Mouse (Mus musculus) erythroblast, embryonic 14.5 days (primary cell): ENCODE results near the gene Otor. TPM values are rescaled to one million over a fixed set of nuclear protein-coding genes. Genes with fewer than 3 reads are reported as not detected.

Experiments used
- H3K27me3 ChIP-seq: 2 replicates; pipeline ENCODE4 v1.6.1; 2012; ENCODE audit warnings: inconsistent platforms; ENCODE audit not compliant: control insufficient read depth
- H3K36me3 ChIP-seq: 2 replicates; pipeline ENCODE4 v1.6.1; 2012; ENCODE audit warnings: mild to moderate bottlenecking, inconsistent platforms; ENCODE audit not compliant: control insufficient read depth
- H3K4me1 ChIP-seq: 2 replicates; pipeline ENCODE4 v1.6.1; 2012; ENCODE audit warnings: inconsistent platforms; ENCODE audit not compliant: control insufficient read depth
- H3K4me3 ChIP-seq: replicated peaks from 2 replicates; pipeline ENCODE3; 2012; ENCODE audit warnings: moderate library complexity, mild to moderate bottlenecking, inconsistent platforms
- H3K9me3 ChIP-seq: 2 replicates; pipeline ENCODE4 v1.6.1; 2012; ENCODE audit warnings: low read length, inconsistent platforms, mixed read lengths; ENCODE audit not compliant: control insufficient read depth
- GATA1 ChIP-seq: IDR thresholded peaks from 2 replicates; pipeline ENCODE4 v1.6.1; 2012; ENCODE audit warnings: low read length, inconsistent platforms, mixed read lengths
- TAL1 ChIP-seq: IDR thresholded peaks from 3 replicates; pipeline ENCODE4 v1.6.1; 2012; ENCODE audit warnings: low read length, inconsistent platforms, mixed read lengths
- polyA plus RNA-seq: library from polyadenylated mRNA; stranded (reverse); fragments of >175 nt; gene quantifications from 2 replicates; pipeline ENCODE4 v1.2.3, GENCODE M21; 2012

Gene Otor
- not detected in 2 replicates for polyA plus RNA-seq

DNA sequence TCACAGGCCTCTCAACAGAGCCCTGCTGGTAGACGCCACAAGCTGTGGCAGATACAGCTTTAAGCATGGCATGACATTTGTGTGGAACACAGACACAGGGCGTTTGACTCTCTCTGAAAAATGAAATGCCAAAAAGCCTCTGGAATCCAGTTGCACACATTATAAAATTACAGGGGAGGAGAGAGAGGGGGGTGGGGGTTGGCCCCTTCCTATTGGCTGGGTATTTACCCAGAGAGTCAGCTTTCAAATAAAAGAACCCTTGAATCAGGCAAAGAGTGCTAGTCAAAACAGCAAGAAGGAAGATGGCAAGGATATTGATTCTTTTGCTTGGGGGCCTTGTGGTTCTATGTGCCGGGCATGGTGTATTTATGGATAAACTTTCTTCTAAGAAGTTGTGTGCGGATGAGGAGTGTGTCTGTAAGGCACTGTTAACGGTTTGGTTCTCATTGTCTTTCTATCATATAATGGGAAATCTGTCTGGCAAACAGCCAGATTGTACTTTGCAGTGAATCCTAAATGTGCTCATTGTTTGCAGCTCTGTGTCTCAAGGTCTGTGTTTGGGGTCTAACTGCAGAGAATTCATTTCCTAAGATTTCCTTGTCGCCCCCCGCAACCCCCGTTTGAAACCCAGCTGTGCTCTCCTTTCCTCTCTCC, at the start of gene Otor:
Gene Otor, plus strand, starts transcription at position 276 of the 654 bp plus-strand sequence.
- Histone ChIP-seq H3K27me3 (no peaks in the 10 kb centered on the region), H3K4me1 (no peaks in the 10 kb centered on the region), H3K4me3 (no peak within 1 kb of the TSS), H3K36me3 (no peaks in the 10 kb centered on the region), H3K9me3 (no peaks in the 10 kb centered on the region)
- no peak for TF ChIP-seq GATA1
- no peak for TF ChIP-seq TAL1

DNA sequence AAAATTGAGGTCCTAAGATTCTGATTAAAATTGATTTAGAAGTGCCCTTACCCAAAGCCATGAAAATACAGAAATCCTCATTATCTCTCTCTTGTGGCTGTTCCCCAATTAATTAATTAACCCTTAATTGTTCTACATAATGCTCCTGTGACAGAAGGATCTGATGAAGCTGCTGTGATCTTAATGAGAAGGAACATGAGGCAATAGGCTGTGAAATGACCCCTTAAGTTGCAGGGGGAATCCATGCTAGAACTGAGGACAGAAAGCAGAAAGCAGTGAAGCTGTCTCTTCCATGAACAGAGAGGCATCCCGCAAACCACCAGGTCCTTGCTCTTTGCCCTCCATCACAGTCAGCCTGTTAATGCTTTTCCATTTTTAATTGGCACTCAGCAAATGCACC, 47.0 kb upstream of the Otor start:
- no peaks in the 10 kb centered on the region for H3K27me3 ChIP-seq
- H3K36me3 ChIP-seq = no peaks in the 10 kb centered on the region
- TF ChIP-seq TAL1 (no peak), GATA1 (no peak)
- no peaks in the 10 kb centered on the region for H3K9me3 ChIP-seq
- H3K4me1 ChIP-seq = no peaks in the 10 kb centered on the region
- no peak overlapping the region for H3K4me3 ChIP-seq

DNA sequence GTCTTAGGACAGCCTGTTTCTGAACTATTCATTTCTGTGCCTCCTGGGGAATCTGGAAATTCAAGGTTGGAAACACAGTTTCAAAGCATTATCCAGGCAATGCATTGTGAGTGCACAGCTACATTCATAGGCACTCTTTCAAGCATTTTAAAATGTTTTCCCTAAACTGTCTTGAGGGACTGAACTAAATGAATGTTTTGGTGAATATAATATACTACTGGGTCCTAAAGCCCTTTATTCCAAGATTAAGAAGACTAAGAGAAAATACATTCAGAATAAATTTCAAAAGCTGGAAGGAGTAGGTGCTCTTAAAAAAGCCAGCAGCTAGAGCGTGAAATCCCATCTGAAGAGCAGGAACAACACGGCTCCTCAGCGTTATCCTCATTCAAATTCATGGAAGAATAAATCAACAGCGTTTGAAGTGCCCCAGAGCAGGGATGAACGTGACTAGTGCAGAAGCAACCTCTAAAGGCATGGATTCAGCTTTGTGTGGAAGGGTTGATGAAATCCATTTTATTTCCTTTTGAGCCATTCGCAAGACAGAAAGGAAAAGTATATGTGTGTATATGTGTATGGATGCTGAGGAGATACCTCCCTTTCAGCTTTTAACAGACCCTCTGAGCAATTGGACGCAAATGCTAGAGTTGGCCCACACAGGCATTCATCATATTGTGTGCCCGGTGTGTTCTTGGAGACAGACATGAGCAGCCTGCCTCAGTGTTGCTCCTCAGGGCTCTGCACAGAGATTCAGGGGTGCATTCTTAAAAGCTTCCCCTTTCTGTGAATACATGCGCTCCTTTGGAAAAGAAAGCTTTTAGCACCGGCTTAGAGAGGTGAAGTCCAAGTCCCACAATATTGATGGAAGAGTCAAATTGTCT, 45.7 kb upstream of the Otor start:
- no peaks in the 10 kb centered on the region for H3K36me3 ChIP-seq
- no peaks in the 10 kb centered on the region for H3K4me1 ChIP-seq
- no peak overlapping the region for H3K4me3 ChIP-seq
- H3K9me3 ChIP-seq = no peaks in the 10 kb centered on the region
- TF ChIP-seq GATA1 (no peak), TAL1 (no peak)
- no peaks in the 10 kb centered on the region for H3K27me3 ChIP-seq

DNA sequence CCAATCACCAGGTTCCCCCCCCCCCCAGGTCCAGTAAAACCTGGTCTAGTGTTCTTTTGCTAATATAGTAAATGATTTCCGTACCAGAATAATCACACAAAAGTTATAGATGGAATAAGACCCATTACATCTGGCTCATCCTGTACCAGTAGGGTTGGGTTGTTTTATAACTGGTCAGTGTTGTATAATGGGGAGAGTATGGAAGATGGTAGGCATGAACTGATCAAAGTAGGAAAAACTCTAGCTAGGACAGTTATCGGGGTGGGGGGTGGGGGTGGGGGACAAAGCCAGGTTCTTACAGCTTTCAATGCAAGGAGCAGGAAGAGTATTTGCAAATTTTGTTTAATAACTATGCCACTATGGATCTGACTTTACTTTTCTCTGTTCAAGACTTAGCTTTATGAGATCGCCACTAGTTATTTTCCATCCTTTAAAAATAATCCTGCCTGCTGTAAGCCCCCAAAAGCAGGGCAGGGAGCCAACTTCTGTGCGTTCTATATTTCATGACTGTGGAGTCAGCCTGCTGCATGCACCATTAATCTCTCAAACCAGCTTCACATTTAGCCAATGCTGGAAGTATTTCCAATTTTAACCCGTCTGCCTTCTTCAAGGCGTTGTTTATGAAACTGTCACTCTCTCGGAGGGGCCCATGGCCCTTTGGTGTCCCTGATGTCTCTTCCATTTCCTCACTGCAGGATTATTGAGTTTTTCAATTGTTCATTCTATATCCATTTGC, 43.8 kb upstream of the Otor start:
- Histone ChIP-seq H3K9me3 (no peaks in the 10 kb centered on the region), H3K36me3 (no peaks in the 10 kb centered on the region), H3K27me3 (no peaks in the 10 kb centered on the region), H3K4me1 (no peaks in the 10 kb centered on the region), H3K4me3 (no peak overlapping the region)
- no peak for TF ChIP-seq GATA1
- no peak for TF ChIP-seq TAL1

DNA sequence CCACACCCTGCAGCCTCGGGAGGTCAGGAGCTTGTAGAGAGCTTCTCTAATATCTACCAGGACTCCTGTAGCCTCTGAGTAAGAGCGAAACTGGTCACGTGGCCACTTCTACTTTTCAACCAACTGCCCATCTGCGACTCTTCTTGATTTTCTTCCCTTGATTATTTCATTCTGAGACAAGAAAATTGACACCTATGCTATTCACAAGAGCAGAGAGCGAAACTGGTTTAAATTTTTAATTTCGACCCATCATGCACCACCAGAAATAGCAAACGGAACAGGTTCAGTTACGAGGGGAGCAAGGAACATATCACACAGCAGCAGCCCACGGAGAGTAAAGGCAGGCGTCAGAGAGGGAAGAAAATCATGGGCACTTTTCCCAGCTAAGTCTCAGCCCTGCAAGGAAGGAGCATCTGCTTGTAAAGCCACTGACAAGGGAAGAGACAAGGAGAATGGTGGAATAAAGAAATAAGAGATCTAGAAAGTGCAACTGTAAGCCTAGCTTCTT, 43.1 kb upstream of the Otor start:
- TF ChIP-seq GATA1 (no peak), TAL1 (no peak)
- H3K4me1 ChIP-seq = no peaks in the 10 kb centered on the region
- no peaks in the 10 kb centered on the region for H3K9me3 ChIP-seq
- H3K36me3 ChIP-seq = no peaks in the 10 kb centered on the region
- no peaks in the 10 kb centered on the region for H3K27me3 ChIP-seq
- H3K4me3 ChIP-seq = no peak overlapping the region

DNA sequence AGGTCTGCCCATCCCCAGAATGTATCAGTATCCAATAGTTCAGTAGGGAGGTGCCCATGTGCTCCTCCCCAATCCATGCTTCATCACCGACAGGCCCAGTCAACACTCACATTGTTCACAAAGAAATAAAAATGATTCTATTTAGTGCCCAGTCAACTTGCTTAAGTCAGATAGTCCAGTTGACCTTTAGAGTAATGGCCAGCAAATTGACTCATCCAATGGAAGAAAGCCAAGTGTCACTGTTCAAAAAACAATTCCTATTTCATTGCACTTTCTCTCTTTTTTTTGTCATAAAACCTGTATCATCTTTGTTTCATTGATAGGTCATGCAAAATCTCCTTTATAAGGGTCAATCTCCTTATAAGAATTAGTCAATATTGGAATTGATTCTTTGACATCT, 36.7 kb upstream of the Otor start:
- no peaks in the 10 kb centered on the region for H3K9me3 ChIP-seq
- H3K4me1 ChIP-seq = no peaks in the 10 kb centered on the region
- no peaks in the 10 kb centered on the region for H3K36me3 ChIP-seq
- H3K4me3 ChIP-seq = no peak overlapping the region
- TF ChIP-seq GATA1 (no peak), TAL1 (no peak)
- no peaks in the 10 kb centered on the region for H3K27me3 ChIP-seq

DNA sequence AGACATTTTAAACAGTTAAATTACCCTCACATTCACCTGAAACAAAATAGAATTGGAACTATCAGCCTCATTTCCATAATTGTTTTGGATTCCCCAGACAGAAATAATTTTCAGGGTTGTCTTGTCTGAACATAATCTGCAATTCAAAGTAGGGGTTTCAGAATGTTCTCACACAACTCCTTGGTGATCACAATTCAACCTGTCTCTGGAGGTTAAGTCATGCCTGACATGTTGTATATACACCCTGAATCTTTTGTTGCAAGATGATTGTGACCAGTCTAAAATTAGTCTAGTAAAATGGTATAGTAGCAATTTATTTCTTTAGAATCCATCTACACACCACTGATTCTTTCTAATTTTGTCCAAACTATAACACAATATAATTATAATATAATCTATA, 23.0 kb upstream of the Otor start:
- no peaks in the 10 kb centered on the region for H3K4me1 ChIP-seq
- no peak for TF ChIP-seq GATA1
- H3K27me3 ChIP-seq = no peaks in the 10 kb centered on the region; the same call in 1 of the 2 replicates
- no peaks in the 10 kb centered on the region for H3K9me3 ChIP-seq
- H3K4me3 ChIP-seq = no peak overlapping the region
- no peaks in the 10 kb centered on the region for H3K36me3 ChIP-seq

DNA sequence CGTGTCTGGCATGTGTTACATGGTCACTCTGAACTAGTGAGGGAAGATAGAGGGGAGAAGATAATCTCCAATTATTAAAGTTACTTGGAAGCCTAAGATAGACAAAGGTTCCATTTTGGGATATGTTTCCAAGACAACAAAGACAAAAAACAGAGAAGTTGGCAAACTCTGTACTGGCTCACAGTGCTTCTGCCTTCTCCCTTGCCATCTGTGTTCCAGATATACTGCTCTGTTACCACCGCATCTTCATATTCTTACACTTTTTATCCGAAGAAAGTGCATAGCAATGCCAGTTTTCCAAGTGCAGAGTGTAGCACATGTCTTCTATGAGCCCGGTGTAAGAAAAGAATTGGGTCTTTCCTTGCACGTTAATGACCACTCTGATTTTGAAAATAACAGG, 21.5 kb upstream of the Otor start:
- H3K4me1 ChIP-seq = no peaks in the 10 kb centered on the region
- no peaks in the 10 kb centered on the region for H3K9me3 ChIP-seq
- H3K36me3 ChIP-seq = no peaks in the 10 kb centered on the region
- H3K27me3 ChIP-seq = no peaks in the 10 kb centered on the region; the same call in 1 of the 2 replicates
- no peak for TF ChIP-seq GATA1
- TF ChIP-seq TAL1 = no peak
- no peak overlapping the region for H3K4me3 ChIP-seq

DNA sequence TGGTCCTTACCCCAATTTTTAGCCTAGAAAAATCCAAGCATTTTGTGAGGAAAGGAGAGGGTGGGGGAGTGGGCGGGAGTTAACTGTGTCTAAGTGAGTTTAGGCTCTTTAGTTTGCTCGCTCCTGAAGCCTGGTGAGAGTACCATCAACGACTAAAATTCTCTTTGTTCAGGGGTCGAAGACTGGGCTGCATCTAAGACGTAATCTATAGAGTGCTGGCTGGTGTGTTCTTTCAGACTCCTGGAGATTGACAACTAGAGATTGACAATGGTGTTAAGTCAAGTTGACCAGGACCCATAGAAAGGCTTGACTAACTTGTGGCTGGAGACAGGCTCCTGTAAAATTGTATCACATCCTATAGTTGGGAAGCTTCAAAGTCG, 15.9 kb upstream of the Otor start:
- peaks cover 24% of the 10 kb centered on the region for H3K36me3 ChIP-seq
- TF ChIP-seq GATA1 = no peak
- TF ChIP-seq TAL1 = no peak

More for the DNA sequence above, 15.9 kb upstream of the Otor start:
- Histone ChIP-seq H3K9me3 (no peaks in the 10 kb centered on the region), H3K4me3 (peak overlapping the region; percentile 95), H3K4me1 (peaks cover 10% of the 10 kb centered on the region), H3K27me3 (no peaks in the 10 kb centered on the region; the same call in 1 of the 2 replicates)
